Mouse (Mus musculus) brain, embryonic 14.5 days (tissue): ENCODE data around the gene Ddr2.

Experiments
- CTCF ChIP-seq: fragments of 200-500 bp; IDR thresholded peaks from 2 replicates; pipeline ENCODE4 v1.5.1; 2012; ENCODE audit warnings: inconsistent platforms, mild to moderate bottlenecking, moderate library complexity, borderline replicate concordance; ENCODE audit not compliant: insufficient read depth, insufficient read length; ENCODE audit errors: extremely low read depth
- POLR2A ChIP-seq: fragments of 200-500 bp; IDR thresholded peaks from 2 replicates; pipeline ENCODE4 v1.6.1; 2012; ENCODE audit warnings: mild to moderate bottlenecking, inconsistent platforms, borderline replicate concordance; ENCODE audit not compliant: poor library complexity, insufficient read depth, insufficient read length, severe bottlenecking; ENCODE audit errors: extremely low read depth

DNA sequence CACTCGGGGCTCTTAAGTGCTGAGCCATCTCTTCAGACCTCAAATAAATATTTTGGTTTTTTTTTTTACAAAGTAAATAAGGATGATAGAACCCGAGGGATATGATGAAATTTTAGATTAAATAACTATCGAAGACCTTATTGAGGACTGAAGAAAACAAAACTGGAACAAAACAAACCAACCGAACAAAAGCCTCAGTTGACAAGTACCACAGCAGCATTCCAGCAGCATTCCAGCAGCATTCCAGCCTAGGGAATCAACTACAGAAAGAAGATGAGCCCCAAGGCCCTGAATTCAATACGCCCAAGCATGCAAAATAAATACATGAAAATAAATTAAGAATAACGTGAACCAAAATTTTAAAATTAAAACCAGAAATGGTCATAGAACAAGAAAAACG lies 160.6 kb downstream of the Ddr2 start:
- TF ChIP-seq POLR2A (no peak), CTCF (no peak)
